Mouse (Mus musculus) CD8-positive naive resting alpha-beta T cell, adult 2 months (primary cell): ENCODE measurements around the gene Btbd35f27.
"Not testable (repeated sequence)": the region's sequence is repeated elsewhere in the genome, so short reads cannot be mapped to it uniquely, and the experiment has no call there.

Experiments
- DNase-seq, 2 experiments: peaks; one replicate each; pipeline ENCODE4 v3.0.0; 2022; ENCODE audit warnings: low read depth in 2 of 2, low spot score in 2 of 2

Btbd35f27 gene

DNA sequence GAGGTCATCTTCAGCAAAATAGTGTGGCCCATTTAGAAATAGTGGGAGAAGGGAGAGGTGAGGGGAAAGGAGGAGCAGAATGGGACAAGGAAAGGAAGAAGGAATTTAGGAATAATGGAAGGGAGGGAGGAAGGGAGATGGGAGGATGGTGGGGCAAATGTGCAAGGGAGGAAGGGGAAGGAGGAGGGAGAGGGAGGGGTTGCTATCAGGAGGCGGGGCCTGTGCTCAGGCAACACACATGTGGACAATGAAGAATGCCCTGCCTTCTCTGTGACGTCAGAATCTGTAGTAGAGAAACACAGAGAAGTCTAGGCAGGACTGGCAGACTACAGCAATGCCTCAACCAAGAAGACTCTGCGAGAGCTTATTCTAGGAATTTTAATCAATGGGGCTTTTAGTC is at the start of gene Btbd35f27:
Gene Btbd35f27, plus strand, starts transcription at position 301 of the 400 bp plus-strand sequence.
- not testable (repeated sequence) for DNase-seq
